Mouse (Mus musculus) midbrain, embryonic 14.5 days (tissue): ENCODE results near the gene Inpp5d. TPM values are rescaled to one million over a fixed set of nuclear protein-coding genes. Genes with fewer than 3 reads are reported as not detected.

ENCODE experiments used
- ATAC-seq: fragments of 200-750 bp; cut with Nextera tagmentation; 2 replicates; pipeline ENCODE4 v1.8.0; 2017; ENCODE audit warnings: moderate number of reproducible peaks, moderate library complexity; ENCODE audit not compliant: low FRiP score, low TSS enrichment
- DNase-seq: peaks from one replicate; pipeline ENCODE4 v3.0.0-alpha.2; 2015
- H3K27ac ChIP-seq: fragments of 300-500 bp; sonication (generic); replicated peaks from 2 replicates; pipeline ENCODE4 v1.5.1; 2014; ENCODE audit warnings: mild to moderate bottlenecking, low read depth, low read length, moderate library complexity
- H3K27me3 ChIP-seq: fragments of 300-500 bp; sonication (generic); 2 replicates; pipeline ENCODE4 v1.6.1; 2014; ENCODE audit warnings: low read length, control low read depth, mixed read lengths; ENCODE audit not compliant: control insufficient read depth, insufficient read depth
- H3K36me3 ChIP-seq: fragments of 300-500 bp; sonication (generic); 2 replicates; pipeline ENCODE4 v1.6.1; 2014; ENCODE audit warnings: low read length, control low read depth; ENCODE audit not compliant: control insufficient read depth, insufficient read depth
- H3K4me1 ChIP-seq: fragments of 300-500 bp; sonication (generic); 2 replicates; pipeline ENCODE4 v1.6.1; 2014; ENCODE audit warnings: mild to moderate bottlenecking, antibody characterized with exemption, low read length, control low read depth; ENCODE audit not compliant: control insufficient read depth, insufficient read depth
- H3K4me2 ChIP-seq: fragments of 300-500 bp; sonication (generic); 2 replicates; pipeline ENCODE4 v1.6.1; 2014; ENCODE audit warnings: mild to moderate bottlenecking, low read length, moderate library complexity
- H3K4me3 ChIP-seq: fragments of 300-500 bp; sonication (generic); replicated peaks from 2 replicates; pipeline ENCODE4 v1.5.1; 2014; ENCODE audit warnings: low read depth, low read length
- H3K9ac ChIP-seq: fragments of 300-500 bp; sonication (generic); replicated peaks from 2 replicates; pipeline ENCODE4 v1.6.1; 2014; ENCODE audit warnings: mild to moderate bottlenecking, low read length, moderate library complexity
- H3K9me3 ChIP-seq: fragments of 300-500 bp; sonication (generic); 2 replicates; pipeline ENCODE4 v1.6.1; 2016; ENCODE audit warnings: low read length, control low read depth, mixed read lengths; ENCODE audit not compliant: control insufficient read depth
- WGBS: fragments of 180-500 bp; shearing (Covaris S2); extraction: QIAGEN DNeasy Blood & Tissue Kit; methylation state at CpG from one replicate; pipeline ENCODE4 v1.1.7; 2014; 5-methylcytosine and 5-hydroxymethylcytosine counted together
- polyA plus RNA-seq: library from polyadenylated mRNA; unstranded; fragments of >200 nt; fragmentation: Nextera tagmentation; extraction: Ambion mirVana; gene quantifications from 2 replicates; pipeline ENCODE4 v1.2.1, GENCODE M21; 2014

Inpp5d gene
- polyA plus RNA-seq, 1 experiment from 2014 or later, result 4.6 TPM

GRCm38 (mm10) chr1:87594261-87594660 is 25.9 kb upstream of the Inpp5d start:
- Histone ChIP-seq H3K4me2 (no peak overlapping the region), H3K4me1 (no peaks in the 10 kb centered on the region), H3K9ac (no peak overlapping the region), H3K27me3 (no peaks in the 10 kb centered on the region), H3K36me3 (no peaks in the 10 kb centered on the region), H3K4me3 (no peak overlapping the region), H3K9me3 (no peaks in the 10 kb centered on the region), H3K27ac (no peak overlapping the region)
- DNase-seq, result no peak
- WGBS, result 83% methylated on average over 3 of the region's 3 CpGs
- no peak for ATAC-seq

GRCm38 (mm10) chr1:87594671-87595070 is 25.4 kb upstream of the Inpp5d start:
- H3K4me1 ChIP-seq, result no peaks in the 10 kb centered on the region
- ATAC-seq (no peak), DNase-seq (no peak)
- WGBS, result 94% methylated on average over 10 of the region's 10 CpGs
- H3K36me3 ChIP-seq, result no peaks in the 10 kb centered on the region
- no peak overlapping the region for H3K4me2 ChIP-seq
- no peaks in the 10 kb centered on the region for H3K27me3 ChIP-seq
- H3K9ac ChIP-seq, result no peak overlapping the region
- no peaks in the 10 kb centered on the region for H3K9me3 ChIP-seq
- H3K4me3 ChIP-seq, result no peak overlapping the region
- no peak overlapping the region for H3K27ac ChIP-seq

- H3K36me3 ChIP-seq, result no peaks in the 10 kb centered on the region
- no peak overlapping the region for H3K4me2 ChIP-seq
- DNase-seq (no peak), ATAC-seq (no peak)
- no peaks in the 10 kb centered on the region for H3K9me3 ChIP-seq
- H3K4me1 ChIP-seq, result no peaks in the 10 kb centered on the region
- H3K27ac ChIP-seq, result no peak overlapping the region
- no peak overlapping the region for H3K9ac ChIP-seq
- H3K27me3 ChIP-seq, result no peaks in the 10 kb centered on the region
- H3K4me3 ChIP-seq, result no peak overlapping the region
- 82% methylated on average over 7 of the region's 7 CpGs for WGBS
Observed at GRCm38 (mm10) chr1:87600533-87600932, 19.6 kb upstream of the Inpp5d start.

- no peaks in the 10 kb centered on the region for H3K4me1 ChIP-seq
- no peak for ATAC-seq
- 82% methylated on average over 2 of the region's 2 CpGs for WGBS
Observed at GRCm38 (mm10) chr1:87601801-87602200, 18.3 kb upstream of the Inpp5d start.

GRCm38 (mm10) chr1:87603389-87603788 is 16.7 kb upstream of the Inpp5d start:
- H3K36me3 ChIP-seq, result no peaks in the 10 kb centered on the region
- no peaks in the 10 kb centered on the region for H3K4me1 ChIP-seq
- no peak overlapping the region for H3K4me2 ChIP-seq
- H3K27ac ChIP-seq, result no peak overlapping the region
- H3K4me3 ChIP-seq, result no peak overlapping the region
- DNase-seq, result no peak
- ATAC-seq, result no peak
- no peaks in the 10 kb centered on the region for H3K9me3 ChIP-seq
- 90% methylated on average over 5 of the region's 5 CpGs for WGBS
- H3K9ac ChIP-seq, result no peak overlapping the region
- no peaks in the 10 kb centered on the region for H3K27me3 ChIP-seq

More at GRCm38 (mm10) chr1:87601801-87602200, 18.3 kb upstream of the Inpp5d start:
- H3K4me3 ChIP-seq, result no peak overlapping the region
- H3K36me3 ChIP-seq, result no peaks in the 10 kb centered on the region
- no peaks in the 10 kb centered on the region for H3K27me3 ChIP-seq
- no peak overlapping the region for H3K9ac ChIP-seq
- DNase-seq, result no peak
- no peak overlapping the region for H3K27ac ChIP-seq
- H3K9me3 ChIP-seq, result no peaks in the 10 kb centered on the region
- H3K4me2 ChIP-seq, result no peak overlapping the region

- Histone ChIP-seq H3K9ac (no peak overlapping the region), H3K4me3 (no peak overlapping the region), H3K4me1 (no peaks in the 10 kb centered on the region), H3K27me3 (no peaks in the 10 kb centered on the region), H3K36me3 (no peaks in the 10 kb centered on the region), H3K4me2 (no peak overlapping the region), H3K9me3 (no peaks in the 10 kb centered on the region), H3K27ac (no peak overlapping the region)
- ATAC-seq (no peak), DNase-seq (no peak)
- WGBS, result 79% methylated on average over 2 of the region's 2 CpGs
Observed at GRCm38 (mm10) chr1:87605296-87605695, 14.8 kb upstream of the Inpp5d start.

- DNase-seq (peak; percentile 54), ATAC-seq (no peak)
- WGBS, result 84% methylated on average over 21 of the region's 21 CpGs
- Histone ChIP-seq H3K4me3 (no peak overlapping the region), H3K9me3 (no peaks in the 10 kb centered on the region), H3K36me3 (no peaks in the 10 kb centered on the region), H3K27ac (no peak overlapping the region), H3K4me1 (no peaks in the 10 kb centered on the region), H3K9ac (no peak overlapping the region), H3K27me3 (no peaks in the 10 kb centered on the region), H3K4me2 (no peak overlapping the region)
Observed at GRCm38 (mm10) chr1:87607385-87608091, 12.6 kb upstream of the Inpp5d start.

GRCm38 (mm10) chr1:87608416-87609046 is 11.6 kb upstream of the Inpp5d start:
- H3K27ac ChIP-seq, result no peak overlapping the region
- no peak overlapping the region for H3K4me3 ChIP-seq
- WGBS, result 26% methylated on average over 7 of the region's 7 CpGs
- ATAC-seq, result no peak
- H3K4me1 ChIP-seq, result no peaks in the 10 kb centered on the region
- H3K27me3 ChIP-seq, result no peaks in the 10 kb centered on the region
- no peak overlapping the region for H3K4me2 ChIP-seq
- DNase-seq, result peak; percentile 62
- no peaks in the 10 kb centered on the region for H3K9me3 ChIP-seq
- H3K9ac ChIP-seq, result no peak overlapping the region
- no peaks in the 10 kb centered on the region for H3K36me3 ChIP-seq
